Mouse (Mus musculus) naive thymus-derived CD4-positive, alpha-beta T cell, adult 2 months (primary cell): ENCODE results near the gene Olfr1156.

ENCODE experiments used
- DNase-seq: peaks from one replicate; pipeline ENCODE4 v3.0.0-alpha.2; 2011; ENCODE audit warnings: low read depth

The Olfr1156 gene

GRCm38 (mm10) chr2:87953000-87953399, at the start of gene Olfr1156:
Olfr1156 (minus strand) TSS chr2:87953100.
- DNase-seq: no peak

DNA sequence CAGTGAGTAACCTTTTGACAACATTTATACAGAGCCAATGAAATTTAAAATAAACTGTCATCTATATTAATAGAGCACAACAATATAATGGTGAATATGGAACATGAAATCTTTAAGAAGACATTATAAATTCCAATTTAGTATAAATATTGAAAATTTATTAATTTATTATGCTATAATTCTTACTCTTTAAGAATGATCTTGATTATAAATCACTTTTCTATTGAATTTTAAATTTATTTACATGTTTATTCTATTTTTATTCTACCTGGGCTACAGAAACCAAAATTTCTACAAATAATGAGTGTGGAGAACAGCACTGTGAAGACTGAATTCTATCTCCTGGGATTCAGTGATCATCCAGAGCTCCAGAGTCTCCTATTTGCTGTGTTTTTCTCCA, 36.9 kb upstream of the Olfr1156 start, which contains the start of gene Olfr1158:
Olfr1158 (plus strand) TSS at position 301 of the 400 bp plus-strand sequence.
- no peak for DNase-seq

DNA sequence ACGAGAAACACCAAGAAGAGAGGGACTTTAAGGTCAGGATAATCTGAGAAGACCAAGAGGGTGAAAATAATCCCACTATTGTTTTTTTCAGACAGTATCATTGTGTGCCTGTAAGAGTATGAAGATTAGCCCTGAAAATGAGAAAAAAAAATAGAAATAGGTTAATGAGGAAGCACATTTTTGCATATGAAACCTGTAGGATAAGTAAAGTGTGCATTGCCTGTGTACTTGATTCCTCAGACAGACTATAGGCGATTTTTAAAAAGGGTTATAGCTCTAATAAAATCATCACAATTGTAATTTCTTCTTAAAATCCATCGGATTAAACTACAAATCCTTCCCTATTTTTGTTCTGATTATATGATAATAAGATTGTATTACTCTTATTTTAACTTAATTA, 21.7 kb upstream of the Olfr1156 start, which contains the start of gene Olfr74:
Olfr74 (minus strand) TSS at position 101 of the 400 bp plus-strand sequence.
- no peak for DNase-seq

- no peak for DNase-seq
These were observed 15.3 kb upstream of the Olfr1156 start, which contains the start of gene Olfr1157 for GRCm38 (mm10) chr2:87968199-87968598. Olfr1157 (minus strand) TSS chr2:87968299.

- DNase-seq: no peak
These were observed 7.9 kb downstream of the Olfr1156 start, which contains the start of gene Olfr1155 for GRCm38 (mm10) chr2:87945037-87945436. Olfr1155 (minus strand) TSS chr2:87945137.

DNA sequence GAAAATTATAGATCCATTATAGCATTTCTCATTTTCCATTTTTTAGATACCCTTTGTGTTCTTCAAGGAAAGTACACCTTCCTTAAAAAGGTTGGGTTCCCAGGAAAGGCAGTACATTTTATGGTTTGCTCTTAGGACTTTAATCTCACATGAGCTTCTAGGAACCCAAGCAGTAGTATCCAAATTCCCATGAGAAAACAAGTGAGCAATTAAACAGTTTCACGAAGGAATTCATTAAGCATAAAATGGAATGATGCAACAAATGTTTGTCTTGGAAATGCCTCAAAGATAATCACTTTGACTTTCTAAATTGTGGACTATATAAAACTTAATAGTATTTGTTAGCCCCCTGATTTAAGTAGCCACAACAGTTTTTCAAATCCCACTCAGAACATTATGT, 47.8 kb downstream of the Olfr1156 start, which contains the start of gene Olfr1154:
Olfr1154 (minus strand) TSS at position 101 of the 400 bp plus-strand sequence.
- no peak for DNase-seq
